Mouse (Mus musculus): ENCODE measurements around the gene Clcf1.

- no peak for TF ChIP-seq TAL1 (IDR thresholded peaks at IDR 0.05; ENCODE audit: low read length)
- no peak for TF ChIP-seq GATA1 (IDR thresholded peaks at IDR 0.05; ENCODE audit: low read length)
Observed at GRCm38 (mm10) chr19:4217140-4217539, 3.1 kb downstream of the Clcf1 start.
